Comparison of ENCODE assay signal across 21 mouse cellular contexts in genomic region chr4:95127970-95128369, GRCm38 (mm10).
DNase-seq lines count a peak whose midpoint lies in the region; ATAC-seq and TF ChIP-seq lines count a peak whose summit lies in the region.
"Had no signal": no experiment of that assay in that cellular context is flagged by ENCODE, and none has a peak within 500 bp of the region (broad histone marks: within the 10 kb centered on the region; RNA-seq: fewer than 3 reads in every experiment).

No protein-coding gene starts in this region.

- no peak overlapping the region for H3K4me2 ChIP-seq in hindbrain, embryonic 16.5 days (ENCODE audit: low read length)
- H3K4me2 ChIP-seq in hindbrain, embryonic 11.5 days (replicated peaks; ENCODE audit: low read depth, low read length) = no peak overlapping the region
- H3K4me2 ChIP-seq: heart, embryonic 12.5 days; limb, embryonic 12.5 days; midbrain, embryonic 12.5 days had no signal

- TF ChIP-seq POLR2A in lung, adult 2 months (IDR thresholded peaks at IDR 0.05; ENCODE audit: borderline replicate concordance, extremely low read depth, low read depth, low read length) = no peak

- H3K27ac ChIP-seq in hindbrain, embryonic 16.5 days (ENCODE audit: low read depth, low read length) = no peak overlapping the region
- no peak overlapping the region for H3K27ac ChIP-seq in hindbrain, embryonic 11.5 days (ENCODE audit: low read depth, low read length)
- H3K27ac ChIP-seq: heart, adult 2 months; left cerebral cortex, adult 2 months; limb, embryonic 12.5 days; midbrain, embryonic 12.5 days had no signal

- no peaks in the 10 kb centered on the region for H3K27me3 ChIP-seq in hindbrain, embryonic 16.5 days (replicated peaks; ENCODE audit: control insufficient read depth, insufficient read depth, low read length)
- no peaks in the 10 kb centered on the region for H3K27me3 ChIP-seq in hindbrain, embryonic 11.5 days (ENCODE audit: control insufficient read depth, insufficient read depth, low read length)
- H3K27me3 ChIP-seq: heart, embryonic 12.5 days; limb, embryonic 12.5 days had no signal

- no peak for DNase-seq in hindbrain, embryonic 11.5 days (ENCODE audit: low spot score)
- DNase-seq in retina, embryonic 14.5 days (ENCODE audit: low spot score) = peak; percentile 10
- no peak for DNase-seq in retina, postnatal 1 day
- DNase-seq in MN1 (ENCODE audit: low spot score) = peak; percentile 11
- no peak for DNase-seq in kidney, postnatal 4 days
- DNase-seq in lung, adult 2 months = no peak
- DNase-seq: cerebellum, adult 11-12 months; heart, adult 2 months; heart, postnatal 4 days; kidney, adult 9 months; kidney, postnatal 10 days; lung, postnatal 36 days; thymus, postnatal 4 days had no signal

- ATAC-seq in hindbrain, embryonic 16.5 days = peak; percentile 58
- ATAC-seq in hindbrain, embryonic 11.5 days (ENCODE audit: low FRiP score) = no peak
- ATAC-seq: forebrain, embryonic 16.5 days; intestine, postnatal 0 days had no signal

- TF ChIP-seq CTCF in lung, adult 2 months (IDR thresholded peaks at IDR 0.05; ENCODE audit: insufficient read depth, low read length) = no peak

- no peak overlapping the region for H3K4me3 ChIP-seq in hindbrain, embryonic 16.5 days (ENCODE audit: low read length)
- H3K4me3 ChIP-seq in hindbrain, embryonic 11.5 days (ENCODE audit: low read depth, low read length) = no peak overlapping the region
- no peak overlapping the region for H3K4me3 ChIP-seq in lung, adult 2 months (replicated peaks; ENCODE audit: extremely low read depth, low read depth, low read length)
- H3K4me3 ChIP-seq: erythroblast, embryonic 14.5 days; heart, adult 2 months; heart, embryonic 12.5 days; left cerebral cortex, adult 2 months; limb, embryonic 12.5 days; midbrain, embryonic 12.5 days had no signal

- WGBS in hindbrain, embryonic 16.5 days = 70% methylated on average over 2 of the region's 2 CpGs
- 90% methylated on average over 2 of the region's 2 CpGs for WGBS in hindbrain, embryonic 11.5 days
- WGBS in lung, adult 2 months = 85% methylated on average over 2 of the region's 2 CpGs

- no peak overlapping the region for H3K9ac ChIP-seq in hindbrain, embryonic 16.5 days (ENCODE audit: low read depth, low read length)
- H3K9ac ChIP-seq in hindbrain, embryonic 11.5 days (ENCODE audit: low read depth, low read length) = no peak overlapping the region
- H3K9ac ChIP-seq: heart, embryonic 12.5 days; limb, embryonic 12.5 days; midbrain, embryonic 12.5 days had no signal

- H3K36me3 ChIP-seq in hindbrain, embryonic 16.5 days (ENCODE audit: control insufficient read depth, insufficient read depth, low read length) = no peaks in the 10 kb centered on the region
- H3K36me3 ChIP-seq in hindbrain, embryonic 11.5 days (ENCODE audit: control insufficient read depth, insufficient read depth, low read length) = no peaks in the 10 kb centered on the region
- H3K36me3 ChIP-seq: heart, embryonic 12.5 days; limb, embryonic 12.5 days; midbrain, embryonic 12.5 days had no signal

- no peaks in the 10 kb centered on the region for H3K4me1 ChIP-seq in hindbrain, embryonic 16.5 days (ENCODE audit: control insufficient read depth, insufficient read depth, low read depth, low read length)
- H3K4me1 ChIP-seq in hindbrain, embryonic 11.5 days (replicated peaks; ENCODE audit: control insufficient read depth, insufficient read depth, low read length) = no peaks in the 10 kb centered on the region
- H3K4me1 ChIP-seq in lung, adult 2 months (ENCODE audit: control insufficient read depth, insufficient read depth, low read length) = no peaks in the 10 kb centered on the region
- H3K4me1 ChIP-seq: heart, embryonic 12.5 days; midbrain, embryonic 12.5 days had no signal

- no peaks in the 10 kb centered on the region for H3K9me3 ChIP-seq in hindbrain, embryonic 16.5 days (ENCODE audit: control insufficient read depth, low read length)
- no peaks in the 10 kb centered on the region for H3K9me3 ChIP-seq in hindbrain, embryonic 11.5 days (ENCODE audit: control insufficient read depth, low read length)
- H3K9me3 ChIP-seq: heart, embryonic 12.5 days; limb, embryonic 12.5 days; midbrain, embryonic 12.5 days had no signal

Comparison
In these comparisons a context has a peak if more than half of its experiments do, and no peak if none do; other contexts are left out.
1. DNase-seq: peak in retina, embryonic 14.5 days (single experiment) and MN1 (single experiment); none in hindbrain, embryonic 11.5 days (single experiment), retina, postnatal 1 day (single experiment), kidney, postnatal 4 days (0 of 2) and lung, adult 2 months (single experiment).